ENCODE assay signal across 1 mouse cellular context in genomic region chr17:82834177-82834576, GRCm38 (mm10).
TF ChIP-seq lines count a peak whose summit lies in the region.

No protein-coding gene starts in this region.

TF ChIP-seq in MEL, 35 proteins besides CTCF, POLR2A, EP300 and RAD21 (continued from another document):
- TF ChIP-seq POLR2AphosphoS5 (IDR thresholded peaks at IDR 0.05; ENCODE audit: borderline replicate concordance, low read depth, low read length), result no peak
- TF ChIP-seq MYB (IDR thresholded peaks at IDR 0.05; ENCODE audit: low read depth, low read length), result no peak
- no peak for TF ChIP-seq MYC (IDR thresholded peaks at IDR 0.05; ENCODE audit: low read depth, low read length)
- TF ChIP-seq TBP (IDR thresholded peaks at IDR 0.05; ENCODE audit: low read depth, low read length), result no peak
- TF ChIP-seq RCOR1 (IDR thresholded peaks at IDR 0.05; ENCODE audit: low read depth, low read length), result peak; percentile 95
- TF ChIP-seq ETS1 (IDR thresholded peaks at IDR 0.05; ENCODE audit: low read depth, low read length), result peak; percentile 83
- peak; percentile 89 for TF ChIP-seq GATA1 (IDR thresholded peaks at IDR 0.05; ENCODE audit: low read depth, low read length)
- no peak for TF ChIP-seq ZMIZ1 (IDR thresholded peaks at IDR 0.05; ENCODE audit: low read depth, low read length)
- TF ChIP-seq USF1 (IDR thresholded peaks at IDR 0.05; ENCODE audit: low read depth, low read length), result no peak
- TF ChIP-seq MEF2A (IDR thresholded peaks at IDR 0.05; ENCODE audit: extremely low read depth, insufficient replicate concordance, low read depth, low read length, poor library complexity, severe bottlenecking), result no peak
- TF ChIP-seq MAZ (IDR thresholded peaks at IDR 0.05; ENCODE audit: low read depth, low read length), result peak; percentile 90; the same call in 1 of the 2 replicates
- TF ChIP-seq TAL1 (IDR thresholded peaks at IDR 0.05; ENCODE audit: low read length), result peak; percentile 78
- no peak for TF ChIP-seq HCFC1 (IDR thresholded peaks at IDR 0.05; ENCODE audit: low read depth, low read length)
- no peak for TF ChIP-seq ELF1 (IDR thresholded peaks at IDR 0.05; ENCODE audit: low read depth, low read length)
- no peak for TF ChIP-seq GABPA (IDR thresholded peaks at IDR 0.05; ENCODE audit: low read depth, low read length)
- TF ChIP-seq CHD1 (IDR thresholded peaks at IDR 0.05; ENCODE audit: low read depth, low read length), result no peak
- TF ChIP-seq E2F4 (IDR thresholded peaks at IDR 0.05; ENCODE audit: borderline replicate concordance, low read depth, low read length), result no peak
- no peak for TF ChIP-seq USF2 (IDR thresholded peaks at IDR 0.05; ENCODE audit: borderline replicate concordance in 1 of 2, insufficient read depth in 1 of 2, low read depth in 1 of 2, low read length in 2 of 2)
TF ChIP-seq in MEL: peak in this region for 7.
